Mouse (Mus musculus) cerebellum, postnatal 14 days (tissue): ENCODE results near the gene Tpbpa.
"Not testable (repeated sequence)": the region's sequence is repeated elsewhere in the genome, so short reads cannot be mapped to it uniquely, and the experiment has no call there.

Experiments
- DNase-seq, 2 experiments: peaks; one replicate each; pipeline ENCODE4 v3.0.0; 2021; ENCODE audit warnings: mixed read lengths in 2 of 2

Gene Tpbpa

DNA sequence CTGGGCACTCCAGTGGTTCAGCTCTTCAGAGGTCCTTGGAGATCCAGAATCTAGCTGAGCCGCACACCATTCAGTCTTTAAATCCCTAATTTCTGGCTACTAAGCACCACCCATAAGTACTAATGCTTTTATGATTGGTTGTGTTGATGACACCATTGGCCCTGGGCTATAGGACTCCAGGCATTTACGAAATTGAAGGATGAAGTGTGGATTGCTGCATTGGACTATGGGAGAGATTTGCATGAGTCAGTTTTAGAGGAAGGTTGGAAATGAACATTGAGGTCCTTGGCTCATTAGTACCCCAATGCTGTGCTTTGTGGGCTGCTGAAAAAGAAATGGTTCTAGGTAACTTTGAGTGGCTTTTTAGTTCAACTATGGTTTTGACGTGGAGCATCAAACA is at the start of gene Tpbpa:
TSS of gene Tpbpa (minus strand) at position 101 of the 400 bp plus-strand sequence.
- DNase-seq = not testable (repeated sequence)

DNA sequence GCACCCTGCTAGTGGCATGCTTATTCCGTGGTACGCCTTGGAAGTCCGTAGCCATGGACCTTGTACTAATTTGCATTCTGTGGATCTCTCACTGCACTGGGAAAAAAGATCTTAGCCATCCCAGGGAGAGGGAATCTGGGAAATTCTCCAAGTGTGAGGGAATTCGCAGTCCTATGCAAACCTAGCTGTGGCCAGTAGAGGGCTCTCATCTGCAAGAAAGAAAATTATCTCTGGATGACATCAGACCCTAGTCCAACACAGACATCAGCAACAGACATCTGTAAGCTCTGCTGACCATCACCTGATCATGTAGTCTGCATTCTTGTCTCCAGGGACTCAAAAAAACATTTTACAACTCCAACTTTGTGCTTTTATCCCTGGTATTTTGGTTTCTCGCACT is 45.1 kb upstream of the Tpbpa start:
- DNase-seq = not testable (repeated sequence)

DNA sequence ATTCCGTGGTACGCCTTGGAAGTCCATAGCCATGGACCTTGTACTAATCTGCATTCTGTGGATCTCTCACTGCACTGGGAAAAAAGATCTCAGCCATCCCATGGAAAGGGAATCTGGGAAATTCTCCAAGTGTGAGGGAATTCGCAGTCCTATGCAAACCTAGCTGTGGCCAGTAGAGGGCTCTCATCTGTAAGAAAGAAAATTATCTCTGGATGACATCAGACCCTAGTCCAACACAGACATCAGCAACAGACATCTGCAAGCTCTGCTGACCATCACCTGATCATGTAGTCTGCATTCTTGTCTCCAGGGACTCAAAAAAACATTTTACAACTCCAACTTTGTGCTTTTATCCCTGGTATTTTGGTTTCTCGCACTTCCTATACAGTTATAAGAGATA is 30.5 kb upstream of the Tpbpa start:
- not testable (repeated sequence) for DNase-seq

GRCm38 (mm10) chr13:60963985-60964384 is 22.2 kb upstream of the Tpbpa start:
- not testable (repeated sequence) for DNase-seq

- DNase-seq = no peak
These were observed 19.9 kb upstream of the Tpbpa start for GRCm38 (mm10) chr13:60961706-60962105.

DNA sequence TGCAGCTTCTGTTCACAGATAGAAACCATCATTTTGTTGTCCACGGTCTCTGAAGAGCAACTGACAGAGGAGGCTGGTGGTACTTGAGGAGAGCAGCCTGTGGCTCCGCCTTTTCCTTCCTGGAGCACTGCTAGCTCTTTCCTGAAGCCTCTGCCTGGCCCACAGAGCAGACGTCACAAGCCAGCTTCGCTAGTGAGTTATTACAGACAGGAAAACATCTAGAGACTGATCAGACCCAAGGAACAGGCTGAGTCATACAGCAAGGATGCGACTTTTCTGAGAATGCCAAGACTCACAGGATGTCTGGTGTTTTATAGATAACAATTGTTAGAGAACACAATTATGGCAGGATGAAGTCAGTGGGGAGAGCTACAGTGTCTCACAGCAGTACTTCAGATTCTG is 5.3 kb downstream of the Tpbpa start, which contains the start of the genes Gm49391 and Ctla2a:
TSS of gene Gm49391 (minus strand) at position 72 of the 402 bp plus-strand sequence.
TSS of gene Ctla2a (minus strand) at position 126 of the 402 bp plus-strand sequence.
- no peak for DNase-seq

DNA sequence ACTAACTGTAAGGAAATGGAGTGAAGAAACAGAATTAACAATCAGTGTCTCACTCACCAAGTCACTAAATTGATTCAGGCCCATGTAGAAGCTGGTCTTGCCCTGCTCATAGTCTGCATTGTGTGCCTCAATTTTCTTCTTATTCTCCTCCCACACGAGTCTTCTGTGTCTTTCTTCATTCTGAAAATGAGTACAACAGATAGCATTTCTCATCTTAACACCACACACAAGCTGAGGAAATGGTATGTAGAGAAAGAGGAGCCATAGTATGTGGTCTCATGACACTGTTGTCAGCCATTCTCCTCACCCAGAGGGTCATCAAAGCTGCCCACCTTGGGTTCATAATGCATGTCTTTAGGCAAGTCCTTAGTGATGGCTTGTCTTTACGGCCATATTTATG is 6.3 kb downstream of the Tpbpa start, which contains the start of gene Gm49393:
TSS of gene Gm49393 (minus strand) at position 101 of the 400 bp plus-strand sequence.
- DNase-seq = not testable (repeated sequence)

- DNase-seq = not testable (repeated sequence)
These were observed 37.0 kb downstream of the Tpbpa start, which contains the start of gene Tpbpb for GRCm38 (mm10) chr13:60904780-60905179. Gene Tpbpb (minus strand): TSS chr13:60904880.

DNA sequence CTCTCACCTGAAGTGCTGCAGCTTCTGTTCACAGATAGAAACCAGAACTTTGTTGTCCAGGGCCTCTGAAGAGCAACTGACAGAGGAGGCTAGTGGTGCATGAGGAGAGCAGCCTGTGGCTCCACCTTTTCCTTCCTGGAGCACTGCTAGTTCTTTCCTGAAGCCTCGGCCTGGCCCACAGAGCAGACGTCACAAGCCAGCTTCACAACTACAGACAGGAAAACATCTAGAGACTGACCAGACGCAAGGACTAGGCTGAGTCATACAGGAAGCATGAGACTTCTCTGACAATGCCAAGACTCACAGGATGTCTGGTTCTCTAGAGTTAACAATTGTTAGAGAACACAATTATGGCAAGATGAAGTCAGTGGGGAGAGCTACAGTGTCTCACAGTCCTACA is 44.5 kb downstream of the Tpbpa start, which contains the start of gene Ctla2b:
TSS of gene Ctla2b (minus strand) at position 120 of the 400 bp plus-strand sequence.
- no peak for DNase-seq

GRCm38 (mm10) chr13:60896794-60897193 is 45.0 kb downstream of the Tpbpa start, which contains the start of gene Gm49392:
Gene Gm49392 (minus strand): TSS chr13:60896894.
- not testable (repeated sequence) for DNase-seq

DNA sequence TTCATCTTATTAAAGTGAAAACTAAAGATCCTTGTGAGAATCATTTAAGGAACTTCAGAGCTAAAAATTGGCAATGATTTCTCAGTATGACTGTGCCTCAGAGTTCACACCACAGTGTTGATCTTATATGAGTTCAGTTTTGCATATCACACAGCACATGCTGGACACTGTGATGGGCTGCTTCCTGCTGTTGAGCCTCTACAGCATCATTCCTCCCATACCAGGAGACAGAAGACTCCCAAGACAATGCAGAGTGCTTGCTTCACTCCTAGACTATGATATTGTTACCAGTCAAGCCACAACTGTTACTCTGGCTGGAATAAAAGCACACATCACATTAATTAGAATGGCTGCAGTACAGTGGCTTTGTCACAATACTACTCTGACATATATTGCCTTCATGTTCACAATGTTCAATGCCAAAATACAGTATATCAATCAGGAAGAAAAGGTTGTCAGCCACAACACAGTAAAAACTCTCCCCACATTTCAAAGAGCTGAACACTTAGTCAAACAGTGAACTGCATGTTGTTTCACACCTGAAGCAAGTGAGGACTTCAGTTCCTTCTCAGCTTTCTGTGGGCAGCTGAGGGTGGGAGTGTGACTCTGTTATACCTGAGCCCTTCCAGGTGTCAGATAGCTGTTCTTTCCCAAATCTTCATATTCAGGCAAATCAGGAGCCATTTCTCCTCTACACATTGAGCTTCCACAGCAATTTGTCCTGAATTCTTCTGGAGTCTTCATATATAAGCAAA is 46.2 kb downstream of the Tpbpa start:
- no peak for DNase-seq

GRCm38 (mm10) chr13:60892301-60892700 is 49.5 kb downstream of the Tpbpa start:
- no peak for DNase-seq
